Mouse (Mus musculus) stomach, embryonic 16.5 days (tissue): ENCODE results near the gene Usp20. TPM values are rescaled to one million over a fixed set of nuclear protein-coding genes. Genes with fewer than 3 reads are reported as not detected.

ENCODE experiments used
- polyA plus RNA-seq: library from polyadenylated mRNA; unstranded; fragments of >200 nt; fragmentation: Nextera tagmentation; extraction: Ambion mirVana; gene quantifications from 2 replicates; pipeline ENCODE4 v1.2.1, GENCODE M21; 2015

Usp20 gene
- polyA plus RNA-seq, 1 experiment from 2014 or later: 22.0 TPM

Other genes with a start within 250 kb of the Usp20 start
- 1.5 and 1.7 TPM in 2 replicates for gene 1700001O22Rik, start 178.6 kb upstream of the Usp20 start, polyA plus RNA-seq
- 71.5 and 80.0 TPM in 2 replicates for gene Ntmt1, start 174.5 kb upstream of the Usp20 start, polyA plus RNA-seq
- 28.0 and 30.0 TPM in 2 replicates for gene Asb6, start 151.9 kb upstream of the Usp20 start, polyA plus RNA-seq
- 3.5 and 3.9 TPM in 2 replicates for gene Prrx2, start 147.3 kb upstream of the Usp20 start, polyA plus RNA-seq
- gene Ptges, start 52.4 kb upstream of the Usp20 start, polyA plus RNA-seq: 10.3 and 13.0 TPM in 2 replicates
- gene Tor1b, start 29.3 kb upstream of the Usp20 start, polyA plus RNA-seq: 33.6 and 34.8 TPM in 2 replicates
- gene Tor1a, start 14.3 kb upstream of the Usp20 start, polyA plus RNA-seq: 70.0 and 75.1 TPM in 2 replicates
- gene BC005624, start 78 bp upstream of the Usp20 start, polyA plus RNA-seq: 54.6 and 56.2 TPM in 2 replicates
- 34.6 and 36.8 TPM in 2 replicates for gene Fnbp1, start 159.7 kb downstream of the Usp20 start, polyA plus RNA-seq
- 34.8 and 39.3 TPM in 2 replicates for gene Gpr107, start 170.0 kb downstream of the Usp20 start, polyA plus RNA-seq